Mouse (Mus musculus): ENCODE measurements around the gene Polk. TPM values are rescaled to one million over a fixed set of nuclear protein-coding genes. Genes with fewer than 3 reads are reported as not detected.

The Polk gene
- polyA plus RNA-seq, 1 experiment, result 3.0 TPM

DNA sequence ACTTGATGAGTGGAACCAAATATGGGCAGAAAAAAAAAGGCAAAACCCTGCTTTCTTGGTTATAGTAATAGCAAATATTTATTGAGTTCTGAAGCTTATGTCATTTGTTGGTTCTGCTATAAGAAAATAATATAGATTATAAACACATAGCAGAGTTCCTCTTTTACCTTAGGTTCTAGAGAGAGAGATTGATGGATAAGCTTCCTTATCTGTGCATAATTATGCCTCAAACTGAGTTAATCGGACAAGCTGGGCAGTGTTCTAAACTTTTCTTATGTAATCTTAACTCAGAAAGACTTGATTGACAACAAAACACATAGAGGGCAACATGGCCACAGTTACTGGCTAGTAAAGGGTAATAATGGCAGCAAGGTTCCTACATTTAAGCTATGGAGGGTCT lies 4.9 kb upstream of the Polk start:
- Histone ChIP-seq H3K4me1 (replicated peaks; ENCODE audit: control insufficient read depth, insufficient read depth, low read length) (peaks cover 3% of the 10 kb centered on the region; the same call in 1 of the 2 replicates), H3K27ac (ENCODE audit: control insufficient read depth, insufficient read depth, low read length) (no peak overlapping the region), H3K36me3 (ENCODE audit: control insufficient read depth, insufficient read depth, low read length) (no peaks in the 10 kb centered on the region), H3K27me3 (ENCODE audit: control insufficient read depth, insufficient read depth, low read length) (no peaks in the 10 kb centered on the region), H3K4me3 (ENCODE audit: control insufficient read depth, insufficient read depth, low read length) (no peak overlapping the region)
- TF ChIP-seq CTCF (IDR thresholded peaks at IDR 0.05; ENCODE audit: borderline replicate concordance, control insufficient read depth, extremely low read depth, insufficient read depth, low read length, poor library complexity) (no peak), POLR2A (IDR thresholded peaks at IDR 0.05; ENCODE audit: control insufficient read depth, extremely low read depth, insufficient read depth, low read length, poor library complexity) (no peak)
- DNase-seq, result no peak
- 88% methylated on average over 1 of the region's 1 CpGs for WGBS

DNA sequence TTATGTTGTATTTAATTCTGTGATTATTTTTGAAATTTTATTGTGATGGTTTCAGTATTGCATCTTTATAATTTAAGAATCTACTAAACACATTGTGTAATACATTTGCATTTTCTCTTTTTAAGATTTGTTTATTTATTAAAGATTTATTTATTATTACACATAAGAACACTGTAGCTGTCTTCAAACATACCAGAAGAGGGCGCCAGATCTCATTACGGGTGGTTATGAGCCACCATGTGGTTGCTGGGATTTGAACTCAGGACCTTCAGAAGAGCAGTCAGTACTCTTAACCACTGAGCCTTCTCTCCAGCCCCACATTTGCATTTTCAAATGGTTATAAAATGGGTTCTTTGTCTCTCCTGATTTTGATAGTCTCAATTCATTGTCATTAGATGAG lies 2.1 kb upstream of the Polk start:
- WGBS, result 79% methylated on average over 2 of the region's 2 CpGs
- no peak for DNase-seq

DNA sequence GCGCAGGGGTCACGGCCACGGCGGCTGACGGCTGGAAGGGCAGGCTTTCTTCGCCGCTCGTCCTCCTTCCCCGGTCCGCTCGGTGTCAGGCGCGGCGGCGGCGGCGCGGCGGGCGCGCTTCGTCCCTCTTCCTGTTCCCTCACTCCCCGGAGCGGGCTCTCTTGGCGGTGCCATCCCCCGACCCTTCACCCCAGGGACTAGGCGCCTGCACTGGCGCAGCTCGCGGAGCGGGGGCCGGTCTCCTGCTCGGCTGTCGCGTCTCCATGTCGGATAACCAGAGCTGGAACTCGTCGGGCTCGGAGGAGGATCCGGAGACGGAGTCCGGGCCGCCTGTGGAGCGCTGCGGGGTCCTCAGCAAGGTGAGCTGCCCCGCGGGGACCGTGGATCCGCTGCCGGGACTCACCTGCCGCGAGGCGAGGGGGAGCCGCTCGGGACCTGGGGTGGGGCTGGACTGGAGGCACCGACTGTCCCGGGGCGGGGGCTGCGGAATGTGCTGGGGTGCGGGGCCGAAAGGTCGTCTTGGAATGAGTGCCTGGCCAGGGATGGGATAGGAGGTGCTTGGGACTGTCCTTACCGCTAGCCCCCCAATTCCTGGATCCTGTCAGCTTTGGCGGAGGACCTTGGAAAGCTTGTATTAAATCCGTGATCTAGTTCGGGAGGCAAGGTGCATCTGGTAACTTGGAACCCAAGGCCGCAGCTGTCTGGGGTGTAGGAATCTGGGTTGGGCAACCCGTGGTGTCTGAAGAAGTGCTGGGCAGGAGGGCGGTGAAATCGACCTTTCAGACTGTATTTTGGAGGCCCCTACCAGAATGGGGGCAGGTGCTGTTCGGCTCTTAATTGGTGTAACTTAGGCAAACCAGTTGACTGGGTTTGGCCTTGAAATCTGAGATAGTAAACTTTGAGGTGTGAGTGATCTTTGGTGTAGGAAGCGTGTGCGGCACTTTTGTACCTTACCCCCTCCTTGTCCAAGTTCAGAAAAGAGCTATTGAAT lies 817 bp upstream of the Polk start:
- Histone ChIP-seq H3K27me3 (ENCODE audit: control insufficient read depth, insufficient read depth, low read length) (no peaks in the 10 kb centered on the region), H3K27ac (ENCODE audit: control insufficient read depth, insufficient read depth, low read length) (peak overlapping the region; percentile 62), H3K4me3 (ENCODE audit: control insufficient read depth, insufficient read depth, low read length) (peak overlapping the region; percentile 95), H3K4me1 (replicated peaks; ENCODE audit: control insufficient read depth, insufficient read depth, low read length) (peaks cover 3% of the 10 kb centered on the region; the same call in 1 of the 2 replicates), H3K36me3 (ENCODE audit: control insufficient read depth, insufficient read depth, low read length) (no peaks in the 10 kb centered on the region)
- under 1% methylated on average over 73 of the region's 73 CpGs for WGBS
- TF ChIP-seq POLR2A (IDR thresholded peaks at IDR 0.05; ENCODE audit: control insufficient read depth, extremely low read depth, insufficient read depth, low read length, poor library complexity), result no peak
- TF ChIP-seq CTCF (IDR thresholded peaks at IDR 0.05; ENCODE audit: borderline replicate concordance, control insufficient read depth, extremely low read depth, insufficient read depth, low read length, poor library complexity), result no peak
- peak; percentile 29 for DNase-seq

More for the DNA sequence above, 2.1 kb upstream of the Polk start:
- TF ChIP-seq CTCF (IDR thresholded peaks at IDR 0.05; ENCODE audit: borderline replicate concordance, control insufficient read depth, extremely low read depth, insufficient read depth, low read length, poor library complexity) (no peak), POLR2A (IDR thresholded peaks at IDR 0.05; ENCODE audit: control insufficient read depth, extremely low read depth, insufficient read depth, low read length, poor library complexity) (no peak)
- H3K36me3 ChIP-seq (ENCODE audit: control insufficient read depth, insufficient read depth, low read length), result no peaks in the 10 kb centered on the region
- no peak overlapping the region for H3K27ac ChIP-seq (ENCODE audit: control insufficient read depth, insufficient read depth, low read length)
- H3K4me1 ChIP-seq (replicated peaks; ENCODE audit: control insufficient read depth, insufficient read depth, low read length), result peaks cover 3% of the 10 kb centered on the region; the same call in 1 of the 2 replicates
- no peak overlapping the region for H3K4me3 ChIP-seq (ENCODE audit: control insufficient read depth, insufficient read depth, low read length)
- H3K27me3 ChIP-seq (ENCODE audit: control insufficient read depth, insufficient read depth, low read length), result no peaks in the 10 kb centered on the region

DNA sequence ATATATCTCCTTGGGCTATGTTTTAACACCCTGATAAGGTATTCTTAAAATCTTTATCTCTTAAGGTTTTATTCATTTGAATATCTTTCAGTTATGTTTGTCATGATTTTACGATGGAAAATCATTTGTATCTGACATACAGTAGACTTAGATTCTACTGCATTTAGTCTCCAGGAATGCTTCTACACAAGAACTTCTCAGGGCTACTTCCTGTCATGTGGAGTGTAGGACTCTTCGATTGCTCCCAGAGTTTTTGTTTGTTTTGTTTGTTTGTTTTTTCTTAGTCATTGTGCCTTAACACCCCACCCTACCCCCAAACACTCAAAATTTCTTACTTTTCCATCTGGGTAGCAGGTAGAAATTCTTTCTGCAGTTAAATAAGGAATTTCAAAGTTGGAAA lies 998 bp downstream of the Polk start:
- TF ChIP-seq CTCF (IDR thresholded peaks at IDR 0.05; ENCODE audit: borderline replicate concordance, control insufficient read depth, extremely low read depth, insufficient read depth, low read length, poor library complexity) (no peak), POLR2A (IDR thresholded peaks at IDR 0.05; ENCODE audit: control insufficient read depth, extremely low read depth, insufficient read depth, low read length, poor library complexity) (no peak)
- Histone ChIP-seq H3K4me1 (replicated peaks; ENCODE audit: control insufficient read depth, insufficient read depth, low read length) (peaks cover 3% of the 10 kb centered on the region; the same call in 1 of the 2 replicates), H3K27ac (ENCODE audit: control insufficient read depth, insufficient read depth, low read length) (no peak overlapping the region), H3K36me3 (ENCODE audit: control insufficient read depth, insufficient read depth, low read length) (no peaks in the 10 kb centered on the region), H3K27me3 (ENCODE audit: control insufficient read depth, insufficient read depth, low read length) (no peaks in the 10 kb centered on the region), H3K4me3 (ENCODE audit: control insufficient read depth, insufficient read depth, low read length) (no peak overlapping the region)
- no peak for DNase-seq
- 20% methylated on average over 2 of the region's 2 CpGs for WGBS

DNA sequence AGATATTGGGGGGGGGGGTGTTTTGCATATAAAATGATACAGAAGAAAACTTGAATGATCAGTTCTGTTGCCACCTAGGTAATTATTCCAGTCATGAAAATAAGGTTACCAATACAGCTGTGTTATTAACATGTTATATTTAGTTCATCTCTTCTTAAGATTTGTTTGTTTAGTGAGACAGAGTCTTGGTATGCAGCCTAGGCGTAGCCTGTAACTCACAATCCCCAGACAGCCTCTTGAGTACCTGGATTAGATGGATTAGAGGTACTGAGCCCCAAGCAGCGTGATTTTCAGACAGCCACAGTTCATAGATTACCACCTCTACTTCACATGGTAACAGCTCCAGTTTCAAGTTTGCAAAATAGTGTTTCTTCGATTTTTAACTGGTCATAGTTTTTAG lies 4.3 kb downstream of the Polk start:
- no peak for TF ChIP-seq POLR2A (IDR thresholded peaks at IDR 0.05; ENCODE audit: control insufficient read depth, extremely low read depth, insufficient read depth, low read length, poor library complexity)
- TF ChIP-seq CTCF (IDR thresholded peaks at IDR 0.05; ENCODE audit: borderline replicate concordance, control insufficient read depth, extremely low read depth, insufficient read depth, low read length, poor library complexity), result no peak
- 95% methylated on average over 3 of the region's 3 CpGs for WGBS

DNA sequence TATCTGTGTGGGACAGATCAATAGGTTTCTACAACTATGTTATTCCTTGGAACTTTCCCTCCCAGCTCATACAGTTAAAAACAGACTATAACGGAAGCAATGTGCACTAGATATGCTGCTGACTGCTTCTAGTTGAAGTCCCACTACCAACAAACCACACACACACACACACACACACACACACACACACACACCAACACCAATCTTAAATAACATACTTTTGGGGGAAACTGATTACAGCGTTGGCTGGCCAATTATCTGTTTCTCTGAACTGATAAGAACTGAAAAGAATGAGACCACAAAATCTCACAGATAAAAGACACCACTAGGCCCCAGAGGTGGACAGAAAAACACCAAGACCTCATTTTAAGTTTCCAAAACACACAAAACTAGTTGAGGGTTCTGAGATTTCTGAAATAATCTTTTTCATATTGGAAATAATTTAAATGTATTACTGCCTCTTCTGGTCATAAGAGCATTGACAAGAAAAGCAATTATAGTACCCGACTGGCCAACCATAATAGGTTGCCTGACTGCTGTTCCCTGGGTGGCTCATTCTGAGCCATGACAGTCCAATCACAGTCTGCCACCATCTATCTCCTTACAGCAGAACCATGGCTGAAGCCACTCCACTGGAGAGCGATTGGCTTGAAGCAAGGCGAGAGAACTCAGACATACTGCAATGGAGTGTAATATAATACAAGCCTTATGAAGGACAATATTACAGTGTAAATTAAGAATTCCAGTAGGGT lies 5.4 kb downstream of the Polk start:
- no peaks in the 10 kb centered on the region for H3K27me3 ChIP-seq (ENCODE audit: control insufficient read depth, insufficient read depth, low read length)
- DNase-seq, result no peak
- no peaks in the 10 kb centered on the region for H3K36me3 ChIP-seq (ENCODE audit: control insufficient read depth, insufficient read depth, low read length)
- WGBS, result 94% methylated on average over 5 of the region's 5 CpGs
- no peak overlapping the region for H3K27ac ChIP-seq (ENCODE audit: control insufficient read depth, insufficient read depth, low read length)
- H3K4me1 ChIP-seq (replicated peaks; ENCODE audit: control insufficient read depth, insufficient read depth, low read length), result no peaks in the 10 kb centered on the region
- no peak overlapping the region for H3K4me3 ChIP-seq (ENCODE audit: control insufficient read depth, insufficient read depth, low read length)
- no peak for TF ChIP-seq CTCF (IDR thresholded peaks at IDR 0.05; ENCODE audit: borderline replicate concordance, control insufficient read depth, extremely low read depth, insufficient read depth, low read length, poor library complexity)

More for the DNA sequence above, 4.3 kb downstream of the Polk start:
- no peaks in the 10 kb centered on the region for H3K4me1 ChIP-seq (replicated peaks; ENCODE audit: control insufficient read depth, insufficient read depth, low read length)
- DNase-seq, result no peak
- H3K4me3 ChIP-seq (ENCODE audit: control insufficient read depth, insufficient read depth, low read length), result no peak overlapping the region
- H3K27me3 ChIP-seq (ENCODE audit: control insufficient read depth, insufficient read depth, low read length), result no peaks in the 10 kb centered on the region
- no peaks in the 10 kb centered on the region for H3K36me3 ChIP-seq (ENCODE audit: control insufficient read depth, insufficient read depth, low read length)
- no peak overlapping the region for H3K27ac ChIP-seq (ENCODE audit: control insufficient read depth, insufficient read depth, low read length)

Data from thymus, adult 2 months (tissue).